Mouse (Mus musculus): ENCODE results near the gene Mtrex.

DNA sequence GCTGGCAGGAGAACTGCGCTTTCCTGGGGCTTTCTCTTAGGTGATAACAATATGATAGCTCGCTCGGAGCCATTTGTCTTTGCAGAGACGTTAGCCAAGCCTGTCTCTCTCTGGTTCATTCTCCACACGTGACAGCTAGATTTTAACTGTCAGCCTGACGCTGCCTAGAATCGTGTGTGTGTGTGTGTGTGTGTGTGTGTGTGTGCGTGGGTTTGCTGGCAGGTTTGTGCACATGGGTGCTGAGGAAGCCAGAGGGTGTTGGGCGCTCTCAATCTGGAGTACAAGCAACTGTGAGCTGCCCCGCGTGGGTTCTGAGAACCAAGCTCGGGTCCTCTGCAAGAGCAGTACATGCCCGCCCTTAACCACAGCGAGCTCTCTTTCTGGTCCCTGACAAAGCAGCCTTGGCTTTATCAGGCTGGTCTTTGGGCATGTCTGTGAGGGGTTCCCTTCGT lies 14.7 kb upstream of the Mtrex start:
- no peak for TF ChIP-seq CTCF (IDR thresholded peaks at IDR 0.05; ENCODE audit: control insufficient read depth, insufficient read depth, insufficient replicate concordance, low read depth, low read length)
- TF ChIP-seq POLR2A (IDR thresholded peaks at IDR 0.05; ENCODE audit: control insufficient read depth, low read depth, low read length): no peak
